Mouse (Mus musculus) small intestine, adult 2 months (tissue): Measurements from ENCODE around the gene Rhobtb1.

Experiments used
- CTCF ChIP-seq: fragments of 200-500 bp; IDR thresholded peaks from 2 replicates; pipeline ENCODE4 v1.5.1; 2012; ENCODE audit warnings: low read depth, mild to moderate bottlenecking, control low read depth, inconsistent platforms, low read length, moderate library complexity, mixed read lengths; ENCODE audit not compliant: insufficient replicate concordance, insufficient read length; ENCODE audit errors: extremely low read depth
- POLR2A ChIP-seq: fragments of 200-500 bp; IDR thresholded peaks from 2 replicates; pipeline ENCODE4 v1.6.1; 2012; ENCODE audit warnings: low read depth, mild to moderate bottlenecking, control low read depth, inconsistent platforms, low read length, moderate library complexity

- no peak for TF ChIP-seq POLR2A
- no peak for TF ChIP-seq CTCF
Measured at GRCm38 (mm10) chr10:69258588-69258987, 107.4 kb downstream of the Rhobtb1 start.
